Mouse (Mus musculus) thymus, postnatal 14 days (tissue): ENCODE data around the gene Ccdc12.

ENCODE experiments used
- DNase-seq: peaks from one replicate; pipeline ENCODE4 v3.0.0; 2021

Gene Ccdc12

DNA sequence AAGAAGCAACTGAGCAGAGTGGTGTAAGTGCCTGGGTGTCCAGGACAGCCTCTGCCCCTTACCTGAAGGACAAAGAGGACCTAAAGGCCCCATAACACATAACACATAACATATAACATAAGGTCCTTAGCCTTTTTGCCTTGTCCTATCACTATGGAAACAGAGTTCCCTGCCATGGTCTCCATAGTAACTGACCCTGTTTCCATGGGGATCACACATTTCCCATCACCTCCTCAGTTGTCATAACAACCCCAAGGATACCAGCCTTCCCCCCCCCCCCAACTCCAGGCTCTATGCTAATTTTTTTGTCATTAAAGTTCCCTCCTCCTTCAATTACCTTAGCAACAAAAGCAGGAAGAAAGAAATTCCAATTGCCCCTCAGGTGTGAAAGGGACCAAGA, 6.5 kb upstream of the Ccdc12 start:
- no peak for DNase-seq

DNA sequence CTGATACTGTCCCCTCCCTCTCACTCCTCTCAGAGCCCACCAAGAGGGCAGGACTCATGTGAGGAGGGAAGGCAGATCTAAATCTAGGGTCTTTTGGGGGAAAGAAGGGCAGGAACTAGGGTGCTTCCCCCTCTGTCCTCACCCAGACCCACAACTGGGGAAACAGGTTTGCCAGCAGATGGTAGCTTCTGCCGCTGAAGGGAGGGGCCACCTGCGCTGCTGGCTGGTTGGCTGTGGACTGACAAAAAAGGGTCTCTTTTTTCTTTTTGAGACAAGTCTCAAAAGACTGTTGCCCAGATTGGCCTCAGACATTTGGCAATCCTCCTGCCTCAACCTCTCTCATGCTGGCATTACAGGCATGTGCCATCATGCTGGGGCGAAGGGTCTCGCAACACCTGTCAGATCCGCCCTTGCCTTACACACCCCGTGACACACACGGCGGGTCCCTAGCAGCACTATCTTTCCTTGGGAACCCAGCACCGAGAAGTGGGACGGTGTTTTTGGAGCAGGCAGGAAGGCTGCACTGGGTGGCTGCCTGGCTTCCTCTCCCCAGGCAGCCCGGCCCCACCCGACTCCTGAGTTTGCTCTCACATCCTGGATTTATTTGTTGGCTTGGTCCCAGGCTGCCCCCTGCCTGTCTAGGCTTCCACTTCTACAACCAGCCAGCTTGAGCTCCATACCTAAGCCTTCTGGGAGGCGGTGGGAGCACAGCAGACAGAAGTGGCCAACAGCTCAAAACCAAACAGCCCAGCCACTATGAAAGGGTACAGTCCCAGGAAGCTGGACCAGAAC, 4.2 kb upstream of the Ccdc12 start:
- DNase-seq: peak; percentile 74

DNA sequence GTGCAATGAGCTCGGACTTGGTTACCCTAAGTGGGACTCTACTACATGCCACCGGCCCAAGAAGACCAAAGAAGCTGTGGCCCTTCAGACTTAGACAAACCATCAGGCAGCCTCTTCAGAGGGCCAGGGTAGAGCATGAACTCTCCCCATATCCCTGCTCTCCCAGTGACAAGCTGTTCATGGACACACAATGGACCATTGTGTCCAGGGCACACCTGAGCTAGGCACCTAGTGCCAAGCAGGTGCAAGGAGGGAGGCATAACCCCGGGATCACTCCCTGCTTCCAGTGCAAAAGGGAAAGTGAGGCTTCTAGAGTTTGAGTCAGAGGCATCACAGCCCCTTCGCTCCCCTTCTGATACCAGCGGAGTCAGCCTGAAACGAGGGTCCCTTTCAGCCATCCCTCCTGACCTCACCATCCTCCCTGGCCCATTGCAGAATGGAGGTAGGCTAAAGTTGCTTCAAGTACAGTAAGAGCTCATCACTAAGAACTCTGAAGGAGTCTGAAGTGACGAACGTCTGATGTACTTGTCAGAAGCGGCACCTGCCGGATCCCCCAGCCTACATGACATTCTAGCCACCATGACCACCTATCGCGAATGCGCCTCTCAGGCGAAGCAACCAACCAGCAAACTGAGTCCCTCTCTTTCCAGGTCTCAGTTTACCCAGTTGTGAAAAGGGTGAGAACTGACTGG, 3.2 kb upstream of the Ccdc12 start:
- no peak for DNase-seq

DNA sequence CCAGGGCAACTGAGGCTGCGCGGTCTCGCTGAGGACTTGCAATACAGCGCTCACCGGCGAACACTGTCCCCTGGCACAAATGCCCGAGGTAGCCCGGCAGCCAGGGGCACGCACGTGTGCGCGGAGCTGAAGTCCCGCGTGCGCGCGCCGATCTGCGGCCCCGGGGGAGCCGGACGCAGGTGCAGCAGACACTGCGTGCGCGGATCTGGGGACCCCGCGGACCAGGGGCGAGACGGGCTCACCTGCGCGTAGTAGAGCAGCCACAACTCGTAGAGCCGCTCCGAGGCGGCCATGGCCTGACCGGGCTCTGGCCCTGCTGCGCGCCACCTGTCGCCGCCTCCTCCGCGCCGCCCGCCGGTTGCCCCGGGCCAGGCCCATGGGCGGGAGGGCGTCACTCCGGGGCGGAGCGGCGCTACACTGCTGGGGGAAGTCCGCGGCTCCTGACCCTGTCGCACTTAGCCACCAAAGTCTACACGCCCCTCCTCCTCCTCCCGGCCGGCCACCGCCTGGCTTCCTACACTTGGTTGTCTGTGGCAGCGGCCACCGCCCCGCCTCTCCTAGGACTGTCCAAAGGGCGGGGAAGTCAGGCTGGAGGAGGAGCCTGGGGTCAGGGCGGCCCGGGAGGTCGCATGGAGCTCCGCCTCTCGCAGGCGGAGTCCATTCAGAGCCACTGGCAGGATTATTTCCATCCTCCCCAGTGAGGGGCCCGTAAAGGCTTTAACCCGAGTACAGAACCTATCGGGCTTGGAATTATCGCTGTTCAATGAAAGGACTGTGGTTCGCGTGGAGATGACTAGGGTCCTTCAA, 2.4 kb upstream of the Ccdc12 start, which contains the start of gene Nbeal2:
Gene Nbeal2, minus strand, starts transcription at position 507 of the 807 bp plus-strand sequence.
- peak; percentile 85 for DNase-seq

DNA sequence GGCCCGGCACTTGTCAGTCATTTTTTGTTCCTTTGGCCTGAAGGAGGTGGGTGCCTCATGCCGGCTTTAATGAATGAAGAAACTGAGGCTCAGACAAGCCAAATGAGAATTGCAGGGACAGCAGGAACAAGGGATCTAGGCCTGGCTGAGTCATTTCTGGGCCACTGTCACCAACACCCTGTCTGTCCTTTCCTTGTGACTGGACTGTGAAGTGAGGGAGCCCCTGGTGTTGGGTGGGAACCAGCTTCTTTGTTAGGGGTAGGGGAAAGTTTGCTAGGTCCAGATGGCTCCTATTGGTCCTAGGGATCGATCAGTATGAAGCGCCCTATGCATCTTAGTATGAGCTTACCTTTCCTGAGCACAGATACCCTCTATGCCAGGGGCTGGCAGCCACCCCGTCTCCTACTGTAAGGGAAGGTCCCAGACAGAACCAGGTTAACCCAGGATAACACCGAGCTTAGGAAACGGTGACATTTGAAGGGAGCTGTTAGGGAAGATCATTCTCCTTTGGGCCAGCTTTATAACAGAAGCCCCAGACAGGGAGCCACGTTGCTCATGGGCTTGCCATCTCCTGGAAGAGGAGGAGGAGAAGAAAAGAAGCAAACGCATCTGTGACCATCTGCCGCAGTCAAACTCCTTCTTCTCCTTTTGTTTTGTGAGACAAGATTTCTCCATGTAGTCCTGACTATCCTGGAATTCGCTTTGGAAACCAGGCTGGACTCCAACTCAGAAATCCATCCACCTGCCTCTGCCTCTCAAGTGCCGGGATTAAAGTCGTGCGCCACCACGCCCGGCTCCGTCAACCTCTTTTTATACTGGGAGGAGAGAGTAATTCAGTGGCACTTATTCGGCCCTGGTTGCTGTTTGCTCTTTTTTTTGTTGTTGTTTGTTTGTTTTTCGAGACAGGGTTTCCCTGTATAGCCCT, 1.3 kb upstream of the Ccdc12 start:
- DNase-seq: no peak

DNA sequence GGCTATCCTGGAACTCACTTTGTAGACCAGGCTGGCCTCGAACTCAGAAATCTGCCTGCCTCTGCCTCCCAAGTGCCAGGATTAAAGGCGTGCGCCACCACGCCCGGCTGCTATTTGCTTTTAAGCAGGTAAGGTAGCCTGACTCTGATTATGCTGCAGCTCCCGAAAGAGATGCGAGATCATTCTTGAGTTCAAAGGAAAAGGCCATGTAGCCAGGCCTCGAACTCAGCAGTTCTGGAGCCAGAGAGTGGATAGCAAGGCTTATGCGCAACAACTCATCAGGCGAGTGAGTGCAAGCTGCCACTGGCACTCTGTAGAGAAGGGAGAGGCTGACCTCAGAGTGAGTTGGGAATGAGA, 674 bp upstream of the Ccdc12 start:
- no peak for DNase-seq

DNA sequence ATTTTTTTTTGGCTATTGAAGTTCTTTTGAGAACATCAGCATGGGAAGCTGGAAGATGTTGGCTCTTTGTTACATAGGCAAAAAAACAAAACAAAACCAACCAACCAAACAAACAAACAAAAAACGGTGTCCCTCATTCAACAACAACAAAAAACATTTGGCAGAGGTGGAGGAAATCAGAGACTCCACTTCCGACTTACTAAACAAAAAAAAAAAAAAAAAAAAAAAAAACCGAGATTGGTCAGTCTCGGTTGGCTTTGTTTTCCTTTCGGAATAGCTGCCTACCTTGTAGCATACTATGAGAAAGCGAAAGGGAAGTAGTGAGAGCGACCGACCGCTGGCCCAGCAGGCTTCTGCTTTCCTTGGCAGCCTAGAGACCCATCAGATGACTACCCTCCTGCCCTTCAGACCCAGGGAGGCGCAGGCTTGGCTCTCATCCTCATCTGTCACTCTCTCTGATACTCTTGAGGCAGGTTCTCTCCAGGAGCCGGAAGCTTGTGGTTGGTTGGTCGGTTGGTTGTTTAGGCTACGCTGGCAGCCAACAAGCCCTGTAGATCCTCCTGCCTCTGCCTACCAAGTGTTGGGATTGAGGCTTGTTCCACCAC, 1.3 kb downstream of the Ccdc12 start:
- DNase-seq: peak; percentile 46

DNA sequence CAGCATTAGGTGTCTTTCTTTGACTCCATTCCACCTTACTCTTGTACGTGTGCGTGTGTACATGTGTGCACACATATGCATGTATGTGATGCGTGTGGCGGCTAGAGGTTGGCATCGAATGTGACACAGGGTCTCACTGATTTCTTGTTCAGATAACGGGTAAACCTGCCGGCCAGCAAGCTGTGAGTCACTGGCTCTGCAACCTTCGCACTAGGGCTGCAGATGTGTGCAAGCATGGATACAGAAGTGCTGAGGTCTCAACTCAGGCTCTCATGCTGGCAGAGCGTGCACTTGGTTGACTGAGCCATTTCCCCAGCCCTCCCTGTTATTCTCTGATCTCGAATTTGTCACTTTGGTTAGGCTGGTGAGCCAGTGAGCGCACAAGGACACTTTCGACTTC, 3.2 kb downstream of the Ccdc12 start:
- DNase-seq: no peak

DNA sequence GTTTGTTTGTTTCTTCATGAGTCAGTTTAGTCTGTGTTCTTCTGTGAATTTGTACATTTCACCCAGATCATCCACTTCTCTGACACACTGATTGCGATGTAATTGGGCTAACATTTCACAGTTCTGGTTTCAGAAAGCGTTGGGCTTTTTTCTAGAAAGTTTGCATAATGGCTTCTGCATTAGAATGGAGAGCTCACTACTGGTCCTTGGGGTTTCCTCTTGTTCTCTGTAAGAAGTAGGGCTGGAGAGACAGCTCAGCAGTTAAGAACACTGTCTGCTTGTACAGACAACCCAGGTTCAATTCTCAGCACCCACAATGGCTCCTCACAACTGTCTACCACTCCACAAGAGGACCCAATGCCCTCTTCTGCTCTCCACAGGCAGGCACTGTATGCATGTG, 3.9 kb downstream of the Ccdc12 start:
- DNase-seq: no peak

DNA sequence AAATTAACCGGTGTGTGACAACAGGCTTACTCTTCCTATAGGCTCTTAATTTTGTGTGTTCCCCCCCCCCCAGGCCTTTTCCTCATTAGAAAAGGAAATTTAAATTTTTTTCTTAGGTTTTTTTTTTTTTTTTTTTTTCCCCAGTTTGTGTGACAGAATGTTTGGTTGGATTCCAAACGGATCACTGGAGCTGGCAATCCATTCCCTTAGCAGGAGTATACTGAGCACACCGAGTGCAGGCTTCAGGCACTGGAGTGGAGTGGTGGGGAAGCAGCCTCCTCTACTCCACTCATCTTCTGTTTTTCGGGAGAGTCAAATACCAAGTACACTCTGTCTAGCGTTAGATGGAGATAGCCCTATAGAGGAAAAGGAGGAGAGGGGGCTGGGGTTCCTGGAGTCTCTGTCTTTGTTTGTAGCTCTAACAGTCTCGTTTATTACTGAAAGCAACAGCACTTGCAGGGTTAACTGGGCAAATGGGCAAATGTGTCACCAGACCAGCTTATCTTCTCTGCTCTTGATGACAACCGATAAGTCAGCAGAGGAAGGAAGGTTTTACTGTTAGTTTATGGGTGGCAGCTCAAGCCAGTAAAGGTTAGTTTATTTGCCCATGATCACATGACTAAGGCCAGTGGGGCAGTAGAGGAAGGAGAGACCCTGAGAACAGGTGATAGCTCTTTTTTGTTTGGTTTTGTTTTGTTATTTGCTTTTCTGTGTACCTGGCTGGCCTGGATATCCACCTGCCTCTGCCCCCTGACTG, 4.7 kb downstream of the Ccdc12 start:
- no peak for DNase-seq

DNA sequence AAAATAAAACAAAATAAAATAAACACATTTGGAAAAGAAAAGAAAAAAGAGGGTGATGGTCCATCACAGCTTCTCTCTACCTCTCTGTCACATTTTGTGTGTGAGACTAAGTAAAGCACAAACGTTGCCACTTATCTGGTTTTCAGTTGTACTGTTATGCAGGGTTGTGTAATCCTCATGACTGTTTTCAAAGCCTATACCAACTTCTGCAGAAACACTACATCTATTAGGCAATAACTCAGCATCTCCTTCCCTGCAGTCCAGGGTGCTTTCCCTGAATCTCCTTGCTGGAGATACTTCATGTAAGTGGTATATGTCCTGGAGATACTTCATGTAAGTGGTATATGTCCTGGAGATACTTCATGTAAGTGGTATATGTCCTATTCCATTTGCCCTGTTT, 6.5 kb downstream of the Ccdc12 start:
- no peak for DNase-seq

DNA sequence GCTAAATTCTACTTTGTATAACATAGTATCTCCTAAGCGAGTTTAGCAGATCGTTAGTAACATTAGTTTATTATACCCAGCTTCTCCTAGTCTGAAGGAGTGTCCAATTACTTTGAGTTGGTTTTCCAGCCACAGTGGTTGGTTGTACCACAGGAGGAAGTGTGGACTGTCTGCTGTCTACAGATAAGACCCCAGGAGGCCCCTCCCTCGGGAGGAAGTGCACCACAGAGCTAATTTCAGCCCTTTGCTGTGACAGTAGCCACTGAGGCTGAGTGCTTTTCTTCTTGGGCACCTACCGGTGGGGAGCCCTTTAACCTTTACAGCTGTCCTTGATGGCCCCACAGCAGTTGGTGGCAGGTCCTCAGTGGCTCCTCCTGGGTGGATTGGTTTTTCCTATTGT, 9.6 kb downstream of the Ccdc12 start:
- peak; percentile 41 for DNase-seq

DNA sequence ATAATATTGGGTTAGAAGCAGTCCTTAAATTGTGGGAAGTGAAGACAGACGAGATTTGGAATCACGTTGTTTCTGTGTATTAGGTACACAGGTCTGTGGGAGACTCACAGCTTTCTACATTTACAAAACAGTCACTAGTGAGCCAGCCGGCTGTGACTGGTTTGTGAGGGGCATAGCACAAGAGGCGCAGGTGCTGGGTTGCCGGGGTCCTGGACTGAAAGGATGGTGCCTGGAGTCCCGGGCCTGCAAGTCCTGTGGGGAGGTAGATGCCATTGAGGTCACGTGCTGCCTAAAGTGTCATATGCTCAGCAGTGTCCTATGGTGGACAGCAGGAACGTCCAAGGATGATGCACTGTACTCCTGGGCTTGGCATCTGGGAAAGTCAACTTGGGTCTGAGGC, 10.1 kb downstream of the Ccdc12 start:
- no peak for DNase-seq

DNA sequence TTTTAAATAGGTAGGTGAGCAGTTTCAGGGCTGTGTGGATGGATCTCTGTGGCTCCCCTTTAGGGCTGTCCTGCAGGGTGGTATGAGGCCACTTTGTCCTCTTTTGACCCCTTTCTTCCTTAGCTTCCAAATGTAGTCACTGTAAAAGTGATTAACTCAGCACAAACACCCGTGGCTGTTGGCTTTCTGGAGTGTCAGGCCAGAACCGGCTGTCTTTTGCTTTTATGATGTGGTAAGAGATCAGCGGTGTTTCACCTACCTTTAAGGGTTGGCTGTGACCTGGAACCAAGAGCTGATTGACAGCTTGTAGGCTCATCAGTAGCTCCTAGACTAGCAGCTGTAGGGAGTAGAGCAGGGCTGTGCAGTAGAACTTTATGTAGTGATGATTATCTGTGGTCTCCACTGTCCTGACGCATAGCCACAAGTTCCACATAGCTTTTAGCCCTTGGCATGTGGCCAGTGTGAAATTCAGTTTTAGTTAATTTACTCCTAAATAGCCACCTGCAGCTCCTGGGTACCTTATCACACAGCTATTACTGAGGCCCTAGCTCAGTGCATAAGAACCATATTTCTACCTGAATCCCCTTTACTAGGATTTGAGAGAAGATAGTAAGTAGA, 11.0 kb downstream of the Ccdc12 start:
- DNase-seq: no peak

DNA sequence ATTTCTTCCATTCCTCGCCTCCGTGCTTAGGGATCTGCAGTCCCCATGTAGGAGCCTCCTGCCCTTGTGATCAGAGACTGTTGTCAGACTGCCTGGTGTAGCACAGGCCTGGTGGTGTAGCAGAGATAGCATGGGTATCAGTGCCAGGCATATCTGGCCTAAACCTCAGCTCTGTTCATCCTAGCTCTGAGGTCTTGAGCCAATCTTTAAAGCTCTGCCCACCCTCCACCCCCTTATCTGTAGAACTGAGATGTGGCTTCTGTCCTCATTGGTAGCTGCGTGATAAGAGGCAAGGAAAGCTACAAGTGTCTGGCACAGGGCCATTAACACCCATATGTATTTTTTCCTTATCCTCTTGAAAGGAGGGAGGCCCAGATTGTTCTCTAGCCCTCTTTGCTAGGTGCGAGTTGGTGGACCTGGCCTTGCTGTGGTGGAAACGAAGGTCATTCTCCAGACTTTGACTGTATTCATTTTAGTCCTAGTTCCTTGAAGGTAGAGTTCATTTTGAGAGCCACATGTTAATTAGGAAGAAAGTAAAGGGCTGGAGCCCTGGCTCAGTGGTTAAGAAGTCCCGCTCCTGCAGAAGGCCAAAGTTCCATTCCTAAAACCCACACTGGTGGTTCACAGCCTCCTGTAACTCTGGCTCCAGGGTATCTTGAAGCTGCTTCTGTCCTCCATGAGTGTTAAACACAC, 12.4 kb downstream of the Ccdc12 start:
- DNase-seq: no peak

DNA sequence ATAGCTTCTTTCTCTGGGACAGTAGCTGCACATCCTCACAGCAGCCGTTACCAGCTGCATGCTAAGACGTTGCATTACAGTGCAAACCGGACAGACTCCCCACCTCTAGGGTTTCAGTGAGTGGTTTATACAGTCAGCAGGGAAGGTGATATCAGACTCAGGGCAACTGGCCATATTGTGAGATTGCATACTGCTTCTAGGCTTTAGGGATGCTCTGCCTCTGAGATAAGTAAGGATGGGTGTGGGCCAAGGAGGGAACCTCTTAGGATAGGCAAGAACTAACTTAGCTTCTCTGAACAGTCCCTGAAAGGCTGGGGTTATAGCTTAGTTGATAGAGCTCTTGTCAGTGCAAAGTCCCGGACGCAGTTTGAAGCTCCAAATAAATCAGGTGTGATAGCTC, 13.5 kb downstream of the Ccdc12 start:
- DNase-seq: no peak

DNA sequence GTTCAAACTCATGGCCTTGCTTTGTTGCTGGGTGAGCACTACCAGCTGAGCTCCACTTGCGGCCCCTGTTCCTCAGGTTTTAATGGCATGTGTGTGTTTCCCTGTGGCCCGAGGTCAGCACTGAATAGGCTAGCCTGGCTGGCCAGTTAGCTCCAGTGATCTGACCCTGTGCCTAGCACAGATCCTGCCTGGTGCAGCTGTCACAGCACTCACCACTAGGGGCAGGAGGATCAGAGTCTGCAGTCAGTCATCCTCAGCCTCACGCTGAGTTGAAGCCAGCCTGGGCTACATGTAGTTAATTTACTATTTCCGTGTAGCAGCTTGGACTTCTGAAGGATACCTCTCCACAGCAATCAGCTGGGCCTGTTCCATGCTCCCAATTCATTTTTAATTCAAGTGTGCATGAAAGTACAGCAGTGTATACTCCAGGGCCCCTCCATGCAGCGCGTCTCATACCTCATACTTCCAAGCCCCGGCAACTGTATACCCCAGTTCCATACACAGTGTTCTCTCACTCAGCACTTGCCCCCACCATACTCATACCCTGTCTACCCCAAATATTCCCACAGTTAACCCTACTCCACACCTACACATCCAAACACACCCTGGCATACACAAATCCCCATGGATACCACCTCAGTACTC, 16.3 kb downstream of the Ccdc12 start:
- peak; percentile 49 for DNase-seq

DNA sequence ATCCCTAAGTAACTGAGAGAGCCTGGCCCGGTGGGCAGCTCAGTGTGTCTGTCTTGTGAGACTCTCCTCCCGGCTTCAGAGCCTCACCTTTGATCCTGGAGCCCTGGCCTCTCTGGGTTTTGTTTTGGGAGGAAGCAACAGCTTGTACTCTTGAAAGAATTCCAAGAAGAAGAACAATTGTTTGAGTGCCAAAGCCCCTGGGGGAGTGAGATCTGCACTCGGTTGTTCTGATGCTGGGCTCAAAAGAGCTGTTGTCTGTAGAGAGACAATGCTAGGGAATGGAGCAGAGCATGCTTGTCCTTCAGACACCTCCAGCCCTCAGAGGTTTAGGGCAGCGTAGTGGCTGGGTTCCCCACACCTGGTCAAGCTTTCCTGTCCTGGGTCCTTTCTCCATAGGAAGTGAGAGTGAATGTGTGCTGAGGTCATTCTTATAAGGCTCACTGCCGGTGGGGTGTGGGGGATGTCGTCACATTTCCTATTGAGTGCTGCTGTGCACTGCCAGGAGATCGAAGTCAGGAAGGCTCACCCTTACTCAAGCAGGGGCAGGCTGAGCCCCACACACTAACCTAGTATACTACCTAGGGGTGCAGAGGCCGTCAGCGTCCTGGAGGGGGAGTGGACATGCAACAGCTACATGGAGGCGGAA, 16.9 kb downstream of the Ccdc12 start:
- no peak for DNase-seq

DNA sequence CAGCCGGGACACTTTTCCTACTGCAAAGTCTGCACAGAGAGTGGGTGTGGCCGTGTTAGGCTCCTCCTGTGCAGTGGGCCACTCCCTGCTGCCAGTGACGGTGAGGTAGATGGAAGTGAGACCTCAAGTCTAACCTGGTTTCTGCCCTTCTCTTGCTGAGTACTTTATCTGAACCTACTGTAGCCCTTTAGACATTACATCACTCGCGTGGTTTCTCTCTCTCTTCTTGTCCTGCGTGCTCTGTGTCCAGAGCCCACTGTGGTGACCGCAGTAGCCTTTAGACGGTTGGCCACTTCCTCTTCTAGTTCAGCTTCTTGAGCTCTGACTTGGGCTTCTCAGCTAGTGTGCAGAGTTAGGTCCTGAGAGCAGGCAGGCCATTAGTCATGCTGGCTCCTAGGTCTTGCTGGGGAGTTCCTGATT, 20.2 kb downstream of the Ccdc12 start:
- no peak for DNase-seq
